Mouse (Mus musculus): ENCODE data around the gene Olfr1247.
"Not testable (repeated sequence)": the region's sequence is repeated elsewhere in the genome, so short reads cannot be mapped to it uniquely, and the experiment has no call there.

The Olfr1247 gene

DNA sequence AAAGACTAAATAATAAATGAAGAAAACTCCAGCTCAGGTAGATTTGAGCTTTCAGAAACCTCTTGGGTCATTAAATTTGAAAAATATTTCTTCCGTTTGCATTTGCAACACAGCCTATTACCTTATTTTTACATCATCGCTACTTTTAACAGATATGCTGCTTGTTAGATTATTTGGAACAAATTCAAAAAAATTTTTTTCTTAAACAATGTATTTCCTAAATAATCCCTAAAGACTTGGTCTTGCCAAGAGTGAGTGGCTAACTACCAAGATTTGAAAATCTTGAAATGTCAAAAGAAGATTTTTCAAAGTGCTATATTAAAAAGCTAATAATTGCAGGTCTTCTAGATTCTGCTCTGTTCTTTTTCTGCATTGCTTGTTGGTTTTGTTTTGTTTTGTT is at the start of gene Olfr1247:
Olfr1247 (minus strand) TSS at position 101 of the 400 bp plus-strand sequence.
- no peak for DNase-seq

DNA sequence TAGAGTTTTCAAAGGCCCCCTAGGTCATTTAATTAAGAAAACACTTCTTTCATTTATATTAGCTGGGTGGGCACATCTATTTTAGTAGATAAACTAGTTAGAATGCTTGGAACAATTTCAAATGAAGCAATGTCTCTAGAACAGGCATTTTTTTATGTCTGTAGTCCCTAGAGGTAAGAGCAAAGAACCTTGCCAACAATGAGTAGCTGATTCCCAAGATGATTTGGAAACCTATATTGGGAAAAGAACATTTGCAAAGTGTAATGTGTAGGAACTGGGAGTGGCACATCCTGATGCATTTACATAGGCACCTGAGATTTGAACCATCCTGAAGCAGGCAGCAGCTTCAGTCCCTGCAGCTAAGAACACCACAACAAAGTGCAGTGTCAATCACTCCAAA is 47.4 kb upstream of the Olfr1247 start, which contains the start of gene Olfr1250:
Olfr1250 (minus strand) TSS at position 101 of the 400 bp plus-strand sequence.
- no peak for DNase-seq

DNA sequence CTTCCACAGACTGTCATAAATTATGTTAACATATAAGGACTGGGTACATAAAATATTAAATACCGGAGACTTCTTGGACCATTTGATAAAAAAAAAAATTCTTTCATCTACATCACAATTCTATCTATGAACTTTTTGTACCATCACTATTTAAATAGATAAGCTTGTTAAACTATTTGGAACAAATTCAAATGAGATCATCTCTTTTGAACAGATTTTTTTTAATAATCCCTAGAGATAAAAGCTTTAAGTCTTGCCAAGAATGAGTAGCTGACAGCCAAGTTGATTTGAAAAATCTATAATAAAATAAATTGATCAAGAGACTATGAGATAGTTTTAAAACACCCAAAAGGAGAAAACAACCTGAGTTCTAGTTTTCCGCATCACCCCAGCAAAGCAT is 21.0 kb upstream of the Olfr1247 start, which contains the start of gene Olfr1249:
Olfr1249 (minus strand) TSS at position 101 of the 400 bp plus-strand sequence.
- DNase-seq, result no peak

DNA sequence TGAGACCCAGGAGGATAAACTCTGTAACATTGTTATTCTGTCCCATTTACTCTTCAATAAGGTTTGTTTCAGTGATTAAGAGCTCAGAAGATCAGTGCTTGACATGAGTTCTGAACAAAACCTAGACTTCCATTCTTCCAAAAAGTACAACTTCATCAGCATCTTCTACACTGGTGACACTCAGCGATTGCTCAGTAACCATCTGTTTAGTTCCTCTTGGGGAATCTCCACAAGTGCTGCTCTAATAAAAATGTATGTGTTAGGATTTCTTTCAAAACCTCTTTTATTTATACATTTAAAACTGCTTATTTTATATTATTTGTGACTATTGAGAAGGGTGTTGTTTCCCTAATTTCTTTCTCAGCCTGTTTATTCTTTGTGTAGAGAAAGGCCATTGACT is 4.2 kb upstream of the Olfr1247 start, which contains the start of gene Olfr1248:
Olfr1248 (minus strand) TSS at position 101 of the 400 bp plus-strand sequence.
- not testable (repeated sequence) for DNase-seq

DNA sequence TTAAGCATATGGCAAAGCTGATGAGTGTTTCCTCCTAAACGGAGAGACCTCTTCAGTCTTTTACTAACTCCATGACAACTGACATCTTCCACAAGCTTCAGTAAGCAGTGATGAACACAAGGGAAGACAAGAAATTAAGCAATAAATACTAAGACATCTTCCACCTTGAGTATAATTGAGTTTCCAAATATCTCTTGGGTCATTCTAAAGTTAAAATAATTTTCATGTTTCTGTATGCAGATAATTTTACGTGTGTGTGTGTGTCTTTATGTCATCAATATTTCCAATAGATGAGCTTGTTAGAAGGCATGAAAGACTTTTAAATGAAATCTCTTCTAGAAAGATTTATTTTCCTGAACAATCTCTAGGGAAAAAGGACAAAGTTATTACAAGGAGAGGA is 20.9 kb downstream of the Olfr1247 start, which contains the start of gene Olfr1246:
Olfr1246 (minus strand) TSS at position 101 of the 400 bp plus-strand sequence.
- DNase-seq, result no peak

DNA sequence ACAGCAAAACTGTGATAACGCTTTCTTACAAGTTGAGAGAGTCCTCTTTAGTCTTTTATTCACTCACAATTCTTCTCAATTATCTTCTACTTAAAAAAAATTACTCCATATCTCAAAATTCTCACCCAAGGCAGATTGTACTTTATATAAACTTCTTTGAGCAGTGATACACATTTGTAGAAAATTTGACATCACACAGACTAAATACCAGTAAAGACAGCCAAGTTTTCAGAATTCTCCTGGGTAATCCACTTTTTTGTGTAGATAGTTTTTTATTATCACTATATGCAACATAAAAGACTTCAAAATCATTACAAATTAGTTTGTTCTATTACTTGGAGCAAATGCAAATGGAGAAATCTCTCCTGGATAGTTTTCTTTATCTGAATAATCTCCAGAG is 35.6 kb downstream of the Olfr1247 start, which contains the start of gene Olfr1245:
Olfr1245 (minus strand) TSS at position 101 of the 400 bp plus-strand sequence.
- no peak for DNase-seq

DNA sequence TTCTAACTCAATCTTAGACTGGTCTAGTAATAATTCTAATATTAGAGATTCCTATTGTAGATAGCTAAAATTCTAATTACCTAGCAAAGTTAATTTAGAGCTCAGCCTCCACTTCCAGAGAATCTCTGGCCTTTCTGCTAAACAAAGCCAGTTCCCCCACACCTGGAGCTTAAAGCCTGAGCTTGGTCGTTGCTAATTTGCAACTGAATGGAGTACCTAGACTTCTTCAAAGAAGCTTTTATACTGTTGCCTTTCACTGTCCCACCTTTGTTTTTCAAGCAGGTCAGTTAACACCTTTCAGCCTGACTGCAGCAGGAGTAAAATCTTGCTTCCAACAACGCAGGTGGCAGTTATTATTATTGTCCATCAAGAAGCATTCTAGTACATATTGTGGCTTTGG is 51.2 kb downstream of the Olfr1247 start:
- not testable (repeated sequence) for DNase-seq

Measured in lung, postnatal 36 days (tissue).